Mouse (Mus musculus) limb, embryonic 11.5 days (tissue): Measurements from ENCODE around the gene Cfap73. TPM values are rescaled to one million over a fixed set of nuclear protein-coding genes. Genes with fewer than 3 reads are reported as not detected.

Source experiments
- ATAC-seq: fragments of 200-750 bp; cut with Nextera tagmentation; 2 replicates; pipeline ENCODE4 v1.8.0; 2017; ENCODE audit warnings: low read depth; ENCODE audit not compliant: insufficient number of reproducible peaks, low FRiP score, low TSS enrichment
- DNase-seq: peaks from one replicate; pipeline ENCODE4 v3.0.0-alpha.2; 2015; ENCODE audit warnings: low spot score
- H3K27ac ChIP-seq: fragments of 300-500 bp; sonication (generic); replicated peaks from 2 replicates; pipeline ENCODE4 v1.5.1; 2014; ENCODE audit warnings: low read depth, mild to moderate bottlenecking, low read length
- H3K27me3 ChIP-seq: fragments of 300-500 bp; sonication (generic); 2 replicates; pipeline ENCODE4 v1.6.1; 2014; ENCODE audit warnings: mild to moderate bottlenecking, low read length, mixed read lengths; ENCODE audit not compliant: control insufficient read depth, insufficient read depth
- H3K36me3 ChIP-seq: fragments of 300-500 bp; sonication (generic); 2 replicates; pipeline ENCODE4 v1.6.1; 2014; ENCODE audit warnings: mild to moderate bottlenecking, low read length, moderate library complexity, mixed read lengths; ENCODE audit not compliant: control insufficient read depth, insufficient read depth
- H3K4me1 ChIP-seq: fragments of 300-500 bp; sonication (generic); 2 replicates; pipeline ENCODE4 v1.6.1; 2014; ENCODE audit warnings: low read length, mixed read lengths; ENCODE audit not compliant: control insufficient read depth, insufficient read depth
- H3K4me2 ChIP-seq: fragments of 300-500 bp; sonication (generic); 2 replicates; pipeline ENCODE4 v1.6.1; 2014; ENCODE audit warnings: low read depth, mild to moderate bottlenecking, moderate library complexity; ENCODE audit not compliant: severe bottlenecking
- H3K4me3 ChIP-seq: fragments of 300-500 bp; sonication (generic); 2 replicates; pipeline ENCODE4 v1.5.1; 2014; ENCODE audit warnings: low read depth, low read length
- H3K9ac ChIP-seq: fragments of 300-500 bp; sonication (generic); 2 replicates; pipeline ENCODE4 v1.6.1; 2014; ENCODE audit warnings: mild to moderate bottlenecking, low read length
- H3K9me3 ChIP-seq: fragments of 300-500 bp; sonication (generic); 2 replicates; pipeline ENCODE4 v1.6.1; 2016; ENCODE audit warnings: low read length; ENCODE audit not compliant: control insufficient read depth
- WGBS: fragments of 180-500 bp; shearing (Covaris S2); extraction: QIAGEN DNeasy Blood & Tissue Kit; methylation state at CpG from one replicate; pipeline ENCODE4 v1.1.7; 2014; 5-methylcytosine and 5-hydroxymethylcytosine counted together
- polyA plus RNA-seq: library from polyadenylated mRNA; unstranded; fragments of >200 nt; fragmentation: Nextera tagmentation; extraction: Ambion mirVana; gene quantifications from 2 replicates; pipeline ENCODE4 v1.2.1, GENCODE M21; 2014

Cfap73 gene
- polyA plus RNA-seq, 1 experiment from 2014 or later = not detected

- Histone ChIP-seq H3K36me3 (no peaks in the 10 kb centered on the region), H3K4me1 (peaks cover under 1% of the 10 kb centered on the region; the same call in 1 of the 2 replicates), H3K27me3 (peaks cover 12% of the 10 kb centered on the region), H3K9ac (no peak overlapping the region), H3K27ac (no peak overlapping the region), H3K4me2 (no peak overlapping the region), H3K4me3 (no peak overlapping the region), H3K9me3 (no peaks in the 10 kb centered on the region)
- ATAC-seq (no peak), DNase-seq (no peak)
- 83% methylated on average over 14 of the region's 14 CpGs for WGBS
These were observed 9.5 kb upstream of the Cfap73 start for GRCm38 (mm10) chr5:120643365-120644085.

GRCm38 (mm10) chr5:120640094-120640493 lies 6.1 kb upstream of the Cfap73 start:
- Histone ChIP-seq H3K36me3 (no peaks in the 10 kb centered on the region), H3K9ac (no peak overlapping the region), H3K27me3 (no peaks in the 10 kb centered on the region), H3K27ac (no peak overlapping the region), H3K4me1 (no peaks in the 10 kb centered on the region), H3K4me2 (no peak overlapping the region), H3K9me3 (no peaks in the 10 kb centered on the region), H3K4me3 (no peak overlapping the region)
- ATAC-seq = no peak
- no peak for DNase-seq
- WGBS = 92% methylated on average over 7 of the region's 7 CpGs

GRCm38 (mm10) chr5:120635633-120636032 lies 1.6 kb upstream of the Cfap73 start:
- H3K9me3 ChIP-seq = no peaks in the 10 kb centered on the region
- H3K4me2 ChIP-seq = no peak overlapping the region
- 84% methylated on average over 5 of the region's 5 CpGs for WGBS

GRCm38 (mm10) chr5:120634860-120635259 lies 825 bp upstream of the Cfap73 start:
- no peak overlapping the region for H3K27ac ChIP-seq
- no peak overlapping the region for H3K4me3 ChIP-seq
- no peaks in the 10 kb centered on the region for H3K36me3 ChIP-seq
- no peaks in the 10 kb centered on the region; the same call in 1 of the 2 replicates for H3K27me3 ChIP-seq
- WGBS = 35% methylated on average over 5 of the region's 5 CpGs
- no peak for ATAC-seq
- no peaks in the 10 kb centered on the region for H3K4me1 ChIP-seq
- H3K9ac ChIP-seq = no peak overlapping the region
- DNase-seq = no peak
- H3K4me2 ChIP-seq = no peak overlapping the region
- H3K9me3 ChIP-seq = no peaks in the 10 kb centered on the region

More at GRCm38 (mm10) chr5:120635633-120636032, 1.6 kb upstream of the Cfap73 start:
- no peak overlapping the region for H3K27ac ChIP-seq
- no peak overlapping the region for H3K4me3 ChIP-seq
- DNase-seq = no peak
- no peaks in the 10 kb centered on the region for H3K36me3 ChIP-seq
- ATAC-seq = no peak
- H3K9ac ChIP-seq = no peak overlapping the region
- no peaks in the 10 kb centered on the region for H3K4me1 ChIP-seq
- H3K27me3 ChIP-seq = no peaks in the 10 kb centered on the region; the same call in 1 of the 2 replicates

- Histone ChIP-seq H3K4me1 (no peaks in the 10 kb centered on the region), H3K4me2 (no peak overlapping the region), H3K27ac (no peak overlapping the region), H3K36me3 (peaks cover 6% of the 10 kb centered on the region; the same call in 1 of the 2 replicates), H3K4me3 (no peak overlapping the region), H3K9me3 (no peaks in the 10 kb centered on the region), H3K27me3 (no peaks in the 10 kb centered on the region; the same call in 1 of the 2 replicates), H3K9ac (no peak overlapping the region)
- ATAC-seq = no peak
- 84% methylated on average over 5 of the region's 5 CpGs for WGBS
- no peak for DNase-seq
These were observed 2.1 kb downstream of the Cfap73 start for GRCm38 (mm10) chr5:120631892-120632291.

- WGBS = 9% methylated on average over 29 of the region's 29 CpGs
- no peak overlapping the region for H3K4me3 ChIP-seq
- no peak for DNase-seq
- H3K27me3 ChIP-seq = no peaks in the 10 kb centered on the region; the same call in 1 of the 2 replicates
- H3K36me3 ChIP-seq = peaks cover 10% of the 10 kb centered on the region; the same call in 1 of the 2 replicates
- ATAC-seq = no peak
- H3K27ac ChIP-seq = no peak overlapping the region
- H3K9me3 ChIP-seq = no peaks in the 10 kb centered on the region
- peak overlapping the region; percentile 27; the same call in 1 of the 2 replicates for H3K4me2 ChIP-seq
- no peaks in the 10 kb centered on the region for H3K4me1 ChIP-seq
- 0 out of 2 replicates have a peak overlapping the region, but pooled peaks have one; percentile 23 for H3K9ac ChIP-seq
These were observed 2.9 kb downstream of the Cfap73 start for GRCm38 (mm10) chr5:120631128-120631527.

- WGBS = 85% methylated on average over 7 of the region's 7 CpGs
- Histone ChIP-seq H3K9me3 (no peaks in the 10 kb centered on the region), H3K4me3 (no peak overlapping the region), H3K4me1 (no peaks in the 10 kb centered on the region), H3K27me3 (no peaks in the 10 kb centered on the region; the same call in 1 of the 2 replicates), H3K36me3 (peaks cover 20% of the 10 kb centered on the region), H3K4me2 (no peak overlapping the region), H3K27ac (no peak overlapping the region), H3K9ac (no peak overlapping the region)
- ATAC-seq = no peak
- DNase-seq = no peak
These were observed 5.4 kb downstream of the Cfap73 start for GRCm38 (mm10) chr5:120628624-120629023.

- ATAC-seq = no peak
- 91% methylated on average over 15 of the region's 15 CpGs for WGBS
- no peak overlapping the region for H3K9ac ChIP-seq
- no peaks in the 10 kb centered on the region; the same call in 1 of the 2 replicates for H3K27me3 ChIP-seq
- H3K27ac ChIP-seq = no peak overlapping the region
- no peak overlapping the region for H3K4me2 ChIP-seq
- H3K4me1 ChIP-seq = no peaks in the 10 kb centered on the region
- H3K36me3 ChIP-seq = peaks cover 20% of the 10 kb centered on the region
- H3K9me3 ChIP-seq = no peaks in the 10 kb centered on the region
- no peak for DNase-seq
- H3K4me3 ChIP-seq = no peak overlapping the region
These were observed 6.3 kb downstream of the Cfap73 start for GRCm38 (mm10) chr5:120627515-120628300.
